Mouse (Mus musculus) ES-E14 (cell line): ENCODE measurements at regions not wholly inside any gene's neighbourhood (a gene's known extent, or its start where the extent isn't known, plus 50 kb on each side); places are given as distances from the start of the nearest gene placed in this dataset.

Experiments used
- CHD2 ChIP-seq: IDR thresholded peaks from 2 replicates; pipeline ENCODE4 v1.6.1; 2014; ENCODE audit warnings: mild to moderate bottlenecking, low read depth, low read length, inconsistent platforms
- HCFC1 ChIP-seq: IDR thresholded peaks from 2 replicates; pipeline ENCODE4 v1.6.1; 2012; ENCODE audit warnings: low read length, inconsistent platforms, borderline replicate concordance; ENCODE audit not compliant: insufficient read depth
- ZNF384 ChIP-seq: IDR thresholded peaks from 2 replicates; pipeline ENCODE4 v1.6.1; 2012; ENCODE audit warnings: low read depth, low read length, inconsistent platforms

DNA sequence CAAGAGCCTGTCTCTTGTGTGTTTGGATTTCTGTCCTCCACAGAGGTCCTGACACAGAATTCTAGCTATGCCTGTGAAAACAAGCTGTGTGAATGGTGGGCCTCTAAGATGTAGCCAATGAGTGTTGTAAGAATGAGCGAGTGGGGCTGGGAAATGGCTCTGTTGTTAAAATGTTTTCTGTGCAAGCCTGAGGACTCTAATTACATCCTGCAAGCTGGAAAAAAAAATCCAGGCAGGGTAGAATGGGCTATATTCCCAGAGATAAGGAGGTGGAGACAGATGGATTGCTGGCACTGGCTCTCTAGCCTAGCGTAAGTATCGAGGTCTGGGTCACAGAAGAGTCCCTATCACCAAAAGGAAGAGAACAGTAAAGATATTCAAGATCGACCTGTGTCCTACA, 731.5 kb upstream of the Adgrl2 start:
- TF ChIP-seq HCFC1 (no peak), CHD2 (no peak), ZNF384 (no peak)
